Mouse (Mus musculus) CD4-positive, CD25-positive, alpha-beta regulatory T cell, adult 9 weeks (primary cell): ENCODE data around the gene Htr2b. TPM values are rescaled to one million over a fixed set of nuclear protein-coding genes. Genes with fewer than 3 reads are reported as not detected.

Experiments used
- polyA plus RNA-seq: library from polyadenylated mRNA; unstranded; fragments of 100-300 nt; shearing (Covaris generic); gene quantifications from one replicate; pipeline ENCODE4 v1.2.1, GENCODE M21; 2017

The Htr2b gene
- polyA plus RNA-seq = not detected

DNA sequence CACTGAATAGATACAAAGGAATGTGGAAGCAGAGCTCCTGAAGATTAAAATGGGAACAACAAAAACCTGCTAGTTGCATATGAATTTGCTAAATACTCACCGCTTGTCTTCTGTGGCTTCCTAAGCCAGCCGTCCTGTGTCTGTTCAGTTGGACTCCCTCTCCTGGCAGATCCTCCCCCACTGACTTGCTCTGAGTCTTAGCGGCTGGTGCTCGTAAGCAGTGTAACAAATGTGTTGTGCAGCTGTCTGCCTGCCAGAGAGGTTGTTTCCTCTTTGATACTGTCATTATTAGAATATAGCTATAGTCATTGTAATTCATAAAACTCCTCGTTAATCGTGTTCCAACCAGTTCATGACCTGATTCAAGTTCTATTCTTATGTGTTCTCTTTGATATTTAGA, at the start of gene Htr2b:
Gene Htr2b (minus strand): TSS at position 192 of the 400 bp plus-strand sequence.

DNA sequence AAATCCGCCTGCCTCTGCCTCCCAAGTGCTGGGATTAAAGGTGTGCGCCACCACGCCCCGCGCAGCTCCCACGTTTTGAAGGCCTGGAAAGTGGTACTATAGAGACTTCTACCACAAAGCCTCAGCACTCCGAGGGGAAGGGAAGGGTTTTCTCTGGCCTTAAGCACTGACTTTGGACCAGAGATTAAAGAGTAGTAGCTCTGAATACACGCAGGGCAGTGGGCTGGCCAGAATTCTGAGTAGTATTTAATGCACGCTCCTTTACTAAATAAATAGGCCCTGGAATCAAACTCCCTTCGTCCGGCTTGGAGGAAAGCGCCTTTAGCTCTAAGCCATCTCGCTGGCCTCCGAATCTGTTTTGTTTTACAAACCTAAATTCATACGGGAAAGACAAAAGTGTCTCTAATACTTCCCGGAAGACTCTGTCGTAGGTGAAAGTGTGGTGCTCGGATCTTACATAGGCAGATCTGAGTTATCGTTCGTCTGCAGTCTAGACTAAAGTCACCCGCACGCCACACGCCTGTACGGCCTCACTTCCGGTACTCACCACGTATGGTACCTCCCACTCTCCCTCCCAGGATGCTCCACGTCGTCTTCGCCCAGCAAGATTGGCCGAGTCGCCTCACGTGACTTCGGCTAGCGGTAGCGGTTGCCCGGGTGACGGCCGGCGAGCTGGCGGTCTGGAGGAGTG, 42.5 kb upstream of the Htr2b start, which contains the start of gene Armc9:
Gene Armc9 (plus strand): TSS at position 648 of the 691 bp plus-strand sequence.

DNA sequence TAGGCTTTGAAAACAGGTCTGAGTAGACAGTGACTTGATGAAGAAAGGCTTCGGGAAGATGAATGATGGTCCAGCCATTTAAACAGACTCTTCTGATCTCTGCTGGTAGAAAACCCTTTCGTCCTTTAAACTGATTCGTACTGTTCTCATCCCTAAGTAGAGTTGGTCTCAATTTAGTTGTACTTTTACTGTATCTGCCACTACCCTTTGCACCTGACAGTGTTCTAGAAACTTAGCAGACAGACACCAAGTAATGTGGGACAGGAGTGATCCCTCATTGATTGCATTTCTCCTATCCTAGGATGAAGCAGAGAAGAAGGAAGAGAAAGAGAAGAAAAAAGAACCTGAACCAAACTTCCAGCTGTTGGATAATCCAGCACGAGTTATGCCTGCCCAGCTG, 21.6 kb upstream of the Htr2b start, which contains the start of gene Gm21972:
Gene Gm21972 (plus strand): TSS at position 301 of the 400 bp plus-strand sequence.

DNA sequence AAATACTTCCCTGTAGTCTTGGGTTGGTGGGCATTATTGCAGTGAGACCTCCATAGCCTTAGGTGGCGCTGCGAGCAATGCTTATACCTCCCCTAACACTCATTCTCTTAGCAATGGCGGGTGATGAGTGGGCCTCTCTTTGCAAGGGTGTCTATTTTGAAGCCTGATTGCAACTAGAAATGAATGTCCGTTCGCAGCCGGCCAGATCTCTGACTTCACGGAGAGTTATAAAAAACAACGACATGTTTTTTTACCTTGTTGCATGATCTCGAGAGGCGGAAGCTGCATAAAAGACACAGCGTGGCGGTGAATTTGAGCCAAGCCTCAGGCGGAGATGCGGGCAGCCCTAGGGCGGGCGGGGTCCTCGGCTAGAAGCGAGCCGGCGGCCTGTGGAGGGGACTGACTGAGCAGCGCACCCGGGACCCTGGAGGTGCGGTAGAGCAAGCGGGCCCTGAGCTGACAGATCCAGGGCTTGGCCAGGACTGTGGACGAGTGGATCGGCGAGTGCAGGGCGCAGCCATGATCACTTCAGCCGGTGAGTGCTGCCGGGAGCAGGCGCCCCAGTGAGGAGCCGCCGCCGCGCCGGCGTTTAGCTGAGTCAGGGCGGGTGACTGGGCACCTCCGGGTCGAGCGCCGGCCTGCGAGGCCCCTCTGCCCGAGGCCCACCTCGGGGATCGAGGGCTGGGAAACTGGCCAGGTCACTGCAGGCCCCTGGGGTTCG, 47.3 kb downstream of the Htr2b start, which contains the start of gene Psmd1:
Gene Psmd1 (plus strand): TSS at position 117 of the 721 bp plus-strand sequence.

Other genes starting within 250 kb of the Htr2b start
- gene Itm2c, start 217.7 kb downstream of the Htr2b start, polyA plus RNA-seq = 422 TPM
- 0.35 TPM for gene 4933407L21Rik, start 183.5 kb downstream of the Htr2b start, polyA plus RNA-seq
- gene Gpr55, start 151.0 kb downstream of the Htr2b start, polyA plus RNA-seq = 7.9 TPM
- not detected for gene Spata3, start 95.2 kb downstream of the Htr2b start, polyA plus RNA-seq
- not detected for gene 2810459M11Rik, start 66.1 kb downstream of the Htr2b start, polyA plus RNA-seq
- 130 TPM for gene Psmd1, start 47.6 kb downstream of the Htr2b start, polyA plus RNA-seq
- not detected for gene Gm21972, start 21.7 kb upstream of the Htr2b start, polyA plus RNA-seq
- gene Armc9, start 42.8 kb upstream of the Htr2b start, polyA plus RNA-seq = 11.4 TPM
- not detected for gene B3gnt7, start 190.9 kb upstream of the Htr2b start, polyA plus RNA-seq
- gene Ncl, start 247.4 kb upstream of the Htr2b start, polyA plus RNA-seq = 462 TPM